Mouse (Mus musculus) hindbrain, embryonic 14.5 days (tissue): ENCODE measurements around the gene Nos1ap. TPM values are rescaled to one million over a fixed set of nuclear protein-coding genes. Genes with fewer than 3 reads are reported as not detected.

Source experiments
- ATAC-seq: fragments of 200-750 bp; cut with Nextera tagmentation; 2 replicates; pipeline ENCODE4 v1.8.0; 2017; ENCODE audit warnings: moderate number of reproducible peaks, mild to moderate bottlenecking, moderate TSS enrichment, moderate library complexity; ENCODE audit not compliant: low FRiP score
- DNase-seq: peaks from one replicate; pipeline ENCODE4 v3.0.0-alpha.2; 2015; ENCODE audit warnings: low spot score
- H3K27ac ChIP-seq: fragments of 300-500 bp; sonication (generic); 2 replicates; pipeline ENCODE4 v1.5.1; 2014; ENCODE audit warnings: mild to moderate bottlenecking, moderate library complexity
- H3K27me3 ChIP-seq: fragments of 300-500 bp; sonication (generic); 2 replicates; pipeline ENCODE4 v1.6.1; 2014; ENCODE audit warnings: mild to moderate bottlenecking, low read length, mixed read lengths; ENCODE audit not compliant: control insufficient read depth, insufficient read depth
- H3K36me3 ChIP-seq: fragments of 300-500 bp; sonication (generic); replicated peaks from 2 replicates; pipeline ENCODE4 v1.6.1; 2014; ENCODE audit not compliant: control insufficient read depth, insufficient read depth
- H3K4me1 ChIP-seq: fragments of 300-500 bp; sonication (generic); replicated peaks from 2 replicates; pipeline ENCODE4 v1.6.1; 2014; ENCODE audit warnings: antibody characterized with exemption, low read length, mixed read lengths; ENCODE audit not compliant: control insufficient read depth, insufficient read depth
- H3K4me2 ChIP-seq: fragments of 300-500 bp; sonication (generic); replicated peaks from 2 replicates; pipeline ENCODE4 v1.6.1; 2014; ENCODE audit warnings: mild to moderate bottlenecking, moderate library complexity
- H3K4me3 ChIP-seq: fragments of 300-500 bp; sonication (generic); replicated peaks from 2 replicates; pipeline ENCODE4 v1.5.1; 2014; ENCODE audit warnings: mild to moderate bottlenecking, low read length
- H3K9ac ChIP-seq: fragments of 300-500 bp; sonication (generic); 2 replicates; pipeline ENCODE4 v1.6.1; 2014
- H3K9me3 ChIP-seq: fragments of 300-500 bp; sonication (generic); 2 replicates; pipeline ENCODE4 v1.6.1; 2016; ENCODE audit warnings: low read length; ENCODE audit not compliant: control insufficient read depth
- WGBS: fragments of 180-500 bp; shearing (Covaris S2); extraction: QIAGEN DNeasy Blood & Tissue Kit; methylation state at CpG from one replicate; pipeline ENCODE4 v1.1.7; 2014; 5-methylcytosine and 5-hydroxymethylcytosine counted together
- polyA plus RNA-seq: library from polyadenylated mRNA; unstranded; fragments of >200 nt; fragmentation: Nextera tagmentation; extraction: Ambion mirVana; gene quantifications from 2 replicates; pipeline ENCODE4 v1.2.1, GENCODE M21; 2014

The Nos1ap gene
- polyA plus RNA-seq, 1 experiment from 2014 or later: 18.0 TPM

- Histone ChIP-seq H3K27me3 (no peaks in the 10 kb centered on the region), H3K27ac (no peak overlapping the region), H3K4me2 (no peak overlapping the region), H3K36me3 (no peaks in the 10 kb centered on the region), H3K9ac (no peak overlapping the region), H3K4me1 (peaks cover 3% of the 10 kb centered on the region; the same call in 1 of the 2 replicates), H3K9me3 (peaks cover 12% of the 10 kb centered on the region; the same call in 1 of the 2 replicates), H3K4me3 (no peak overlapping the region)
- 86% methylated on average over 6 of the region's 6 CpGs for WGBS
- no peak for ATAC-seq
- DNase-seq: no peak
These were observed 73.5 kb downstream of the Nos1ap start for GRCm38 (mm10) chr1:170516182-170516581.

- Histone ChIP-seq H3K27ac (no peak overlapping the region), H3K9ac (no peak overlapping the region), H3K4me1 (peaks cover 3% of the 10 kb centered on the region; the same call in 1 of the 2 replicates), H3K9me3 (peaks cover 12% of the 10 kb centered on the region; the same call in 1 of the 2 replicates), H3K27me3 (no peaks in the 10 kb centered on the region), H3K4me3 (no peak overlapping the region), H3K36me3 (no peaks in the 10 kb centered on the region), H3K4me2 (no peak overlapping the region)
- ATAC-seq: no peak
- WGBS: 74% methylated on average over 1 of the region's 1 CpGs
- no peak for DNase-seq
These were observed 74.2 kb downstream of the Nos1ap start for GRCm38 (mm10) chr1:170515455-170515854.

- Histone ChIP-seq H3K4me1 (peaks cover 3% of the 10 kb centered on the region; the same call in 1 of the 2 replicates), H3K9me3 (0 out of 2 replicates have a peak, but pooled peaks cover 7% of the 10 kb centered on the region), H3K27me3 (no peaks in the 10 kb centered on the region), H3K4me2 (no peak overlapping the region), H3K36me3 (no peaks in the 10 kb centered on the region), H3K4me3 (no peak overlapping the region), H3K9ac (no peak overlapping the region), H3K27ac (no peak overlapping the region)
- ATAC-seq (no peak), DNase-seq (no peak)
- WGBS: 40% methylated on average over 12 of the region's 12 CpGs
These were observed 75.4 kb downstream of the Nos1ap start for GRCm38 (mm10) chr1:170514226-170514625.

GRCm38 (mm10) chr1:170512429-170513097, 77.1 kb downstream of the Nos1ap start:
- peaks cover 3% of the 10 kb centered on the region; the same call in 1 of the 2 replicates for H3K4me1 ChIP-seq
- DNase-seq (no peak), ATAC-seq (peak; percentile 67)
- whole genome bisulfite sequencing: 69% methylated on average over 3 of the region's 3 CpGs
- H3K4me2 ChIP-seq: no peak overlapping the region
- H3K36me3 ChIP-seq: no peaks in the 10 kb centered on the region
- H3K27ac ChIP-seq: no peak overlapping the region
- no peaks in the 10 kb centered on the region for H3K9me3 ChIP-seq
- no peak overlapping the region for H3K9ac ChIP-seq
- no peaks in the 10 kb centered on the region for H3K27me3 ChIP-seq
- H3K4me3 ChIP-seq: no peak overlapping the region

- Histone ChIP-seq H3K9me3 (no peaks in the 10 kb centered on the region), H3K4me2 (no peak overlapping the region), H3K27me3 (no peaks in the 10 kb centered on the region), H3K36me3 (no peaks in the 10 kb centered on the region), H3K27ac (no peak overlapping the region), H3K4me3 (no peak overlapping the region), H3K9ac (no peak overlapping the region), H3K4me1 (peaks cover 3% of the 10 kb centered on the region; the same call in 1 of the 2 replicates)
- ATAC-seq: no peak
- 75% methylated on average over 3 of the region's 3 CpGs for WGBS
- no peak for DNase-seq
These were observed 78.9 kb downstream of the Nos1ap start for GRCm38 (mm10) chr1:170510595-170511240.

- 71% methylated on average over 6 of the region's 6 CpGs for WGBS
- no peak overlapping the region for H3K27ac ChIP-seq
- no peaks in the 10 kb centered on the region for H3K36me3 ChIP-seq
- H3K27me3 ChIP-seq: no peaks in the 10 kb centered on the region
- ATAC-seq (no peak), DNase-seq (no peak)
- no peak overlapping the region for H3K4me3 ChIP-seq
- H3K9me3 ChIP-seq: no peaks in the 10 kb centered on the region
- peaks cover 14% of the 10 kb centered on the region for H3K4me1 ChIP-seq
- H3K9ac ChIP-seq: no peak overlapping the region
- no peak overlapping the region for H3K4me2 ChIP-seq
These were observed 83.4 kb downstream of the Nos1ap start for GRCm38 (mm10) chr1:170506309-170506708.

- H3K9ac ChIP-seq: no peak overlapping the region
- no peaks in the 10 kb centered on the region for H3K27me3 ChIP-seq
- no peaks in the 10 kb centered on the region for H3K9me3 ChIP-seq
- ATAC-seq (no peak), DNase-seq (no peak)
- H3K27ac ChIP-seq: no peak overlapping the region
- no peaks in the 10 kb centered on the region for H3K36me3 ChIP-seq
- H3K4me1 ChIP-seq: peaks cover 14% of the 10 kb centered on the region
- no peak overlapping the region for H3K4me3 ChIP-seq
- 78% methylated on average over 3 of the region's 3 CpGs for WGBS
- H3K4me2 ChIP-seq: no peak overlapping the region
These were observed 84.6 kb downstream of the Nos1ap start for GRCm38 (mm10) chr1:170505107-170505506.

GRCm38 (mm10) chr1:170504378-170504777, 85.3 kb downstream of the Nos1ap start:
- no peak for ATAC-seq
- no peaks in the 10 kb centered on the region for H3K9me3 ChIP-seq
- H3K4me1 ChIP-seq: peaks cover 14% of the 10 kb centered on the region
- no peaks in the 10 kb centered on the region for H3K27me3 ChIP-seq
- H3K36me3 ChIP-seq: no peaks in the 10 kb centered on the region
- H3K9ac ChIP-seq: no peak overlapping the region
- DNase-seq: no peak
- WGBS: 79% methylated on average over 4 of the region's 4 CpGs
- H3K4me3 ChIP-seq: no peak overlapping the region
- H3K4me2 ChIP-seq: no peak overlapping the region
- no peak overlapping the region for H3K27ac ChIP-seq

GRCm38 (mm10) chr1:170503277-170503739, 86.4 kb downstream of the Nos1ap start:
- DNase-seq: no peak
- H3K4me1 ChIP-seq: peaks cover 14% of the 10 kb centered on the region
- no peak overlapping the region for H3K4me3 ChIP-seq
- H3K27ac ChIP-seq: no peak overlapping the region
- H3K4me2 ChIP-seq: no peak overlapping the region
- peak; percentile 38; the same call in 1 of the 2 replicates for ATAC-seq
- H3K36me3 ChIP-seq: no peaks in the 10 kb centered on the region
- no peak overlapping the region for H3K9ac ChIP-seq
- no peaks in the 10 kb centered on the region for H3K9me3 ChIP-seq
- H3K27me3 ChIP-seq: no peaks in the 10 kb centered on the region
- 20% methylated on average over 4 of the region's 4 CpGs for WGBS
